Mouse (Mus musculus) heart, postnatal 25 days (tissue): Measurements from ENCODE around the gene Cdc34b. TPM values are rescaled to one million over a fixed set of nuclear protein-coding genes. Genes with fewer than 3 reads are reported as not detected.
"Not testable (repeated sequence)": the region's sequence is repeated elsewhere in the genome, so short reads cannot be mapped to it uniquely, and the experiment has no call there.

ENCODE experiments used
- DNase-seq: peaks from one replicate; pipeline ENCODE4 v3.0.0; 2022; ENCODE audit warnings: low spot score
- intact Hi-C: fragments of 180-260 bp; cut with DNase I; formaldehyde crosslinking; loops from one replicate; pipeline ENCODE4 v1.15.1; 2025
- total RNA-seq, 2 experiments: library from RNA; stranded (reverse); gene quantifications; 2 replicates each; pipeline ENCODE4 v1.2.3; 2021

The Cdc34b gene
- under 1 TPM; 0.59 to 0.86 TPM for total RNA-seq

GRCm38 (mm10) chr11:94741732-94742272 is at the start of gene Cdc34b:
TSS of gene Cdc34b (plus strand) at chr11:94741782.
- no peak for DNase-seq
- intact Hi-C loops, result no loop called here

GRCm38 (mm10) chr11:94692502-94692901 is 49.1 kb upstream of the Cdc34b start:
- intact Hi-C loops, DNase-seq: not testable (repeated sequence)

- intact Hi-C loops, result no loop called here
- DNase-seq, result no peak
These were observed 46.1 kb upstream of the Cdc34b start for GRCm38 (mm10) chr11:94695508-94695907.

GRCm38 (mm10) chr11:94697140-94697539 is 44.4 kb upstream of the Cdc34b start:
- no peak for DNase-seq
- intact Hi-C loops, result no loop called here

GRCm38 (mm10) chr11:94697703-94698464 is 43.7 kb upstream of the Cdc34b start:
- intact Hi-C loops, result no loop called here
- no peak for DNase-seq

- intact Hi-C loops, result no loop called here
- no peak for DNase-seq
These were observed 42.2 kb upstream of the Cdc34b start for GRCm38 (mm10) chr11:94699399-94699798.

- DNase-seq, result no peak
- intact Hi-C loops, result no loop called here
These were observed 40.0 kb upstream of the Cdc34b start for GRCm38 (mm10) chr11:94701401-94702215.

GRCm38 (mm10) chr11:94702216-94702610 is 39.4 kb upstream of the Cdc34b start:
- no peak for DNase-seq
- intact Hi-C loops, result no loop called here

GRCm38 (mm10) chr11:94704020-94704419 is 37.6 kb upstream of the Cdc34b start:
- intact Hi-C loops, result no loop called here
- no peak for DNase-seq

- intact Hi-C loops, result no loop called here
- no peak for DNase-seq
These were observed 37.1 kb upstream of the Cdc34b start, which contains the start of gene Gm11541 for GRCm38 (mm10) chr11:94704472-94704871. TSS of gene Gm11541 (minus strand) at chr11:94704499.

- intact Hi-C loops, result no loop called here
- DNase-seq, result no peak
These were observed 28.2 kb upstream of the Cdc34b start for GRCm38 (mm10) chr11:94713246-94713860.

- intact Hi-C loops, result loop anchor here (1.0 to 5.0 kb wide), 3 partner anchors 68 to 166 kb away; partner anchors contain the start of gene Rsad1
These were observed 26.0 kb upstream of the Cdc34b start for GRCm38 (mm10) chr11:94715622-94716021.

GRCm38 (mm10) chr11:94716754-94717153 is 24.8 kb upstream of the Cdc34b start:
- intact Hi-C loops, result loop anchor here (5.0 kb wide), 2 partner anchors 69 to 84 kb away; no protein-coding TSS in a partner anchor
- no peak for DNase-seq

More at GRCm38 (mm10) chr11:94715622-94716021, 26.0 kb upstream of the Cdc34b start:
- DNase-seq, result no peak

GRCm38 (mm10) chr11:94717239-94717638 is 24.3 kb upstream of the Cdc34b start:
- intact Hi-C loops, result loop anchor here (5.0 kb wide), 2 partner anchors 70 to 85 kb away; no protein-coding TSS in a partner anchor
- no peak for DNase-seq

GRCm38 (mm10) chr11:94718113-94718909 is 23.3 kb upstream of the Cdc34b start:
- intact Hi-C loops, result loop anchor here (5.0 kb wide), 2 partner anchors 71 to 86 kb away; no protein-coding TSS in a partner anchor
- no peak for DNase-seq

- no peak for DNase-seq
- intact Hi-C loops, result loop anchor here (5.0 kb wide), 2 partner anchors 72 to 87 kb away; no protein-coding TSS in a partner anchor
These were observed 22.4 kb upstream of the Cdc34b start for GRCm38 (mm10) chr11:94719216-94719615.

GRCm38 (mm10) chr11:94727306-94727705 is 14.3 kb upstream of the Cdc34b start:
- intact Hi-C loops, result no loop called here
- no peak for DNase-seq

GRCm38 (mm10) chr11:94728545-94728944 is 13.0 kb upstream of the Cdc34b start:
- intact Hi-C loops, result no loop called here
- DNase-seq, result no peak

- intact Hi-C loops, result no loop called here
- DNase-seq, result no peak
These were observed 12.0 kb upstream of the Cdc34b start for GRCm38 (mm10) chr11:94729565-94729964.
